ENCODE assay signal across 7 mouse cellular contexts in genomic region chr9:121858153-121858488, GRCm38 (mm10). TPM values are rescaled to one million over a fixed set of nuclear protein-coding genes. Genes with fewer than 3 reads are reported as not detected.
DNase-seq lines count a peak whose midpoint lies in the region; ATAC-seq and TF ChIP-seq lines count a peak whose summit lies in the region.

Higd1a (minus strand) TSS chr9:121858362.

- no peaks in the 10 kb centered on the region for H3K27me3 ChIP-seq in C2C12 (ENCODE audit: control insufficient read depth, insufficient read depth, insufficient read length)
- no peaks in the 10 kb centered on the region for H3K27me3 ChIP-seq in E14TG2a.4 (ENCODE audit: insufficient read depth, low read length)
- no peaks in the 10 kb centered on the region for H3K27me3 ChIP-seq in forebrain, embryonic 13.5 days
- H3K27me3 ChIP-seq in hindbrain, embryonic 11.5 days (ENCODE audit: control insufficient read depth, insufficient read depth, low read length), result no peaks in the 10 kb centered on the region
- no peaks in the 10 kb centered on the region for H3K27me3 ChIP-seq in liver, embryonic 13.5 days

- peak within 1 kb of the TSS; percentile 87 for H3ac ChIP-seq in C2C12 (ENCODE audit: control insufficient read depth, insufficient read length, low read depth)

- peaks cover 29% of the 10 kb centered on the region for H3K79me2 ChIP-seq in C2C12 (ENCODE audit: control insufficient read depth, insufficient read depth)

- WGBS in forebrain, embryonic 13.5 days, result 10% methylated on average over 6 of the region's 6 CpGs
- WGBS in hindbrain, embryonic 11.5 days, result 18% methylated on average over 6 of the region's 6 CpGs
- 0% methylated on average over 6 of the region's 6 CpGs for WGBS in liver, embryonic 13.5 days (ENCODE audit: insufficient replicate concordance)

- peak within 1 kb of the TSS; percentile 94 for H3K27ac ChIP-seq in forebrain, embryonic 13.5 days
- H3K27ac ChIP-seq in hindbrain, embryonic 11.5 days (ENCODE audit: low read depth, low read length), result peak within 1 kb of the TSS; percentile 92
- H3K27ac ChIP-seq in liver, embryonic 13.5 days, result peak within 1 kb of the TSS; percentile 94

- H3K4me3 ChIP-seq in C2C12 (ENCODE audit: insufficient read depth, poor library complexity, severe bottlenecking) (peak within 1 kb of the TSS; percentile 48), E14TG2a.4 (replicated peaks; ENCODE audit: low read length) (peak within 1 kb of the TSS; percentile 93)
- H3K4me3 ChIP-seq in forebrain, embryonic 13.5 days, result peak within 1 kb of the TSS; percentile 81
- H3K4me3 ChIP-seq in hindbrain, embryonic 11.5 days (ENCODE audit: low read depth, low read length), result peak within 1 kb of the TSS; percentile 82
- H3K4me3 ChIP-seq in liver, embryonic 13.5 days (replicated peaks), result peak within 1 kb of the TSS; percentile 89

- ATAC-seq in forebrain, embryonic 13.5 days, result no peak
- 0 out of 2 replicates have a peak, but pooled peaks have one; percentile 0 for ATAC-seq in hindbrain, embryonic 11.5 days (ENCODE audit: low FRiP score)
- ATAC-seq in liver, embryonic 13.5 days (ENCODE audit: low read depth), result no peak

- H3K79me3 ChIP-seq in C2C12 (ENCODE audit: low read depth), result peaks cover 8% of the 10 kb centered on the region

- H3K4me1 ChIP-seq in E14TG2a.4 (replicated peaks; ENCODE audit: low read depth, low read length), result peaks cover 43% of the 10 kb centered on the region
- H3K4me1 ChIP-seq in forebrain, embryonic 13.5 days, result peaks cover 15% of the 10 kb centered on the region
- 0 out of 2 replicates have a peak, but pooled peaks cover 2% of the 10 kb centered on the region for H3K4me1 ChIP-seq in hindbrain, embryonic 11.5 days (replicated peaks; ENCODE audit: control insufficient read depth, insufficient read depth, low read length)
- peaks cover 42% of the 10 kb centered on the region for H3K4me1 ChIP-seq in liver, embryonic 13.5 days (replicated peaks)

- no peaks in the 10 kb centered on the region for H3K9me3 ChIP-seq in E14TG2a.4 (ENCODE audit: low read length)
- no peaks in the 10 kb centered on the region for H3K9me3 ChIP-seq in forebrain, embryonic 13.5 days (replicated peaks)
- no peaks in the 10 kb centered on the region for H3K9me3 ChIP-seq in hindbrain, embryonic 11.5 days (ENCODE audit: control insufficient read depth, low read length)
- H3K9me3 ChIP-seq in liver, embryonic 13.5 days (replicated peaks), result no peaks in the 10 kb centered on the region

- peak within 1 kb of the TSS; percentile 90 for H3K9ac ChIP-seq in forebrain, embryonic 13.5 days
- peak within 1 kb of the TSS; percentile 84 for H3K9ac ChIP-seq in hindbrain, embryonic 11.5 days (ENCODE audit: low read depth, low read length)
- H3K9ac ChIP-seq in liver, embryonic 13.5 days, result peak within 1 kb of the TSS; percentile 94

- no peak for DNase-seq in hindbrain, embryonic 11.5 days (ENCODE audit: low spot score)
- DNase-seq in liver, embryonic 13.5 days, result no peak
- no peak for DNase-seq in retina, postnatal 1 day
- DNase-seq in embryo, embryonic 10 days (ENCODE audit: low spot score), result no peak

- no peak for TF ChIP-seq CTCF in C2C12 (IDR thresholded peaks at IDR 0.05; ENCODE audit: control insufficient read depth, insufficient read depth, insufficient read length)
- no peak for TF ChIP-seq CTCF in E14TG2a.4 (conservative IDR thresholded peaks at IDR 0.05; ENCODE audit: low read length)

- peak within 1 kb of the TSS; percentile 93 for H3K4me2 ChIP-seq in forebrain, embryonic 13.5 days
- peak within 1 kb of the TSS; percentile 61 for H3K4me2 ChIP-seq in hindbrain, embryonic 11.5 days (replicated peaks; ENCODE audit: low read depth, low read length)
- peak within 1 kb of the TSS; percentile 92 for H3K4me2 ChIP-seq in liver, embryonic 13.5 days

- H3K36me3 ChIP-seq in C2C12 (ENCODE audit: control insufficient read depth, insufficient read depth), result no peaks in the 10 kb centered on the region
- H3K36me3 ChIP-seq in E14TG2a.4 (ENCODE audit: insufficient read depth, low read length), result peaks cover 35% of the 10 kb centered on the region
- no peaks in the 10 kb centered on the region for H3K36me3 ChIP-seq in forebrain, embryonic 13.5 days (ENCODE audit: poor library complexity, severe bottlenecking)
- H3K36me3 ChIP-seq in hindbrain, embryonic 11.5 days (ENCODE audit: control insufficient read depth, insufficient read depth, low read length), result no peaks in the 10 kb centered on the region
- no peaks in the 10 kb centered on the region for H3K36me3 ChIP-seq in liver, embryonic 13.5 days

TF ChIP-seq in C2C12, 6 proteins besides CTCF, POLR2A, EP300 and RAD21:
- TF ChIP-seq FOSL1 (IDR thresholded peaks at IDR 0.05; ENCODE audit: insufficient read depth, low read length, poor library complexity, severe bottlenecking), result no peak
- no peak for TF ChIP-seq MYOG (IDR thresholded peaks at IDR 0.05; ENCODE audit: control insufficient read depth, extremely low read depth, insufficient read length)

RNA-seq across cellular contexts. Expression of gene Higd1a, which starts in this region (rescaled TPM):
- polyA plus RNA-seq in C2C12 (2012; fragmentation: generic; extraction: Trizol), result 55.5 TPM
- polyA plus RNA-seq in forebrain, embryonic 13.5 days (2015; fragmentation: Nextera tagmentation; extraction: Ambion mirVana), result 151 and 159 TPM in 2 replicates
- polyA plus RNA-seq in hindbrain, embryonic 11.5 days (2014; fragmentation: Nextera tagmentation; extraction: Ambion mirVana), result 149 and 158 TPM in 2 replicates
- polyA plus RNA-seq in liver, embryonic 13.5 days (2015; fragmentation: Nextera tagmentation; extraction: Ambion mirVana), result 105 and 113 TPM in 2 replicates
